Mouse (Mus musculus) heart, postnatal 14 days (tissue): ENCODE results near the gene Gm9268. TPM values are rescaled to one million over a fixed set of nuclear protein-coding genes. Genes with fewer than 3 reads are reported as not detected.
"Not testable (repeated sequence)": the region's sequence is repeated elsewhere in the genome, so short reads cannot be mapped to it uniquely, and the experiment has no call there.

ENCODE experiments used
- DNase-seq, 2 experiments: peaks; one replicate each; pipeline ENCODE4 v3.0.0; 2021 to 2022
- intact Hi-C: fragments of 180-260 bp; cut with DNase I; formaldehyde crosslinking; loops from one replicate; pipeline ENCODE4 v1.15.1; 2025
- long read RNA-seq, 2 experiments: library from polyadenylated mRNA; stranded (forward); transcript quantifications; one replicate each; pipeline ENCODE4 v2.0.0; 2021
- total RNA-seq, 2 experiments: library from RNA; stranded (reverse); gene quantifications; 2 replicates each; pipeline ENCODE4 v1.2.3; 2021

The Gm9268 gene
- not detected for total RNA-seq
- long read RNA-seq, experiment 1: 0 reads
- long read RNA-seq, experiment 2: 0 reads

GRCm38 (mm10) chr7:43018465-43018864, at the start of gene Gm9268:
Gm9268 (plus strand) TSS chr7:43018765.
- intact Hi-C loops, DNase-seq: not testable (repeated sequence)

GRCm38 (mm10) chr7:42980098-42980497, 38.5 kb upstream of the Gm9268 start:
- intact Hi-C loops: no loop called here

GRCm38 (mm10) chr7:42980739-42981138, 37.8 kb upstream of the Gm9268 start:
- no peak for DNase-seq
- intact Hi-C loops: no loop called here

More at GRCm38 (mm10) chr7:42980098-42980497, 38.5 kb upstream of the Gm9268 start:
- no peak for DNase-seq

- intact Hi-C loops: no loop called here
Measured at GRCm38 (mm10) chr7:43077831-43078230, 59.3 kb downstream of the Gm9268 start.

More at GRCm38 (mm10) chr7:43077831-43078230, 59.3 kb downstream of the Gm9268 start:
- DNase-seq: no peak

Other genes starting within 250 kb of the Gm9268 start
- not detected for gene Vmn2r62, start 225.2 kb upstream of the Gm9268 start, total RNA-seq
- gene Gm2381, start 151.5 kb upstream of the Gm9268 start, total RNA-seq: not detected
- gene Vmn2r63, start 84.9 kb upstream of the Gm9268 start, total RNA-seq: not detected
- gene Zfp936, start 95.5 kb downstream of the Gm9268 start, total RNA-seq: not detected